Mouse (Mus musculus) spleen, embryonic (tissue): ENCODE results near the gene Iqsec1.

ENCODE experiments used
- CTCF ChIA-PET: fragments of 350-600 bp; sonication (Branson Sonifier 250); formaldehyde crosslinking; loops from one replicate; lab custom pipeline; 2022; lab: Charles Lee

Iqsec1 gene

DNA sequence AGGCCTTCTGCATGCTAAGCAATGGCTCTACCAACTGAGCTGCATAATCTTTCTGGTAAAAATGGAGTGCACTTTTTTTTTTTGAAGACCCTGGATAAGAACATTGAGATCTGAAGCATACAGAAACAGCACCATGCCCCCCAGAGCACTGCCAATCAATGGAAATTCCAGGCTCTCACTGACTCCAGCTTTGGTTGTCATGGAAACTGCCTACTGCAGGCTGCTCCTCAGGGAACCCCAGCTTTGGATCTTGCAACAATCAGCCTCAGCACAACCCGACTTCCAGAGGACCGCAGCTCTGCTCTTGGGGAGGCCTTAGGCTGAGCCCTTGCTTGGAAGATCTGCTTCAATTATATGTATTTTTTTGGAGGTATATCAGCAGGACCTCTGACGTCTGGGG lies 201.9 kb downstream of the Iqsec1 start:
- CTCF ChIA-PET: no interaction called here

DNA sequence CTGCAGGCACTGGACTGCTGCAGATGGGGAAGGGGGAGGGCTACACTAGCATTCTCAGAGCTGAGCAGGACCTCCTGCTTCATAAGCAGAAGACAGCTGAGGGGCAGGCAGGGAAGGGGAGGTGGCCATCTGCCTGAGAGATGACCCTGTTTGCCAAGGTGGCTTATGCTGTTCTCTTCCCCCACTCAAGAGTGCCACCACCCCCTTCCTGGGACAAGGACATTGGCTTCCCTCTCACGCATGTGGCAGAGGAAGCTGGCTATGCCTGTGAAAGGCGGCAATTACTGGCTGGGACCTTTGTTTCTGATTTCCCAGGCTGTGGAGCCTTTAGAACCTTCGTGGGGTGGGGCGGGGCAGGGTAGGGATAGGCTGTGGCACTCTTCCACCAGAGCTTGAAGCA lies 204.5 kb downstream of the Iqsec1 start:
- CTCF ChIA-PET: no interaction called here

DNA sequence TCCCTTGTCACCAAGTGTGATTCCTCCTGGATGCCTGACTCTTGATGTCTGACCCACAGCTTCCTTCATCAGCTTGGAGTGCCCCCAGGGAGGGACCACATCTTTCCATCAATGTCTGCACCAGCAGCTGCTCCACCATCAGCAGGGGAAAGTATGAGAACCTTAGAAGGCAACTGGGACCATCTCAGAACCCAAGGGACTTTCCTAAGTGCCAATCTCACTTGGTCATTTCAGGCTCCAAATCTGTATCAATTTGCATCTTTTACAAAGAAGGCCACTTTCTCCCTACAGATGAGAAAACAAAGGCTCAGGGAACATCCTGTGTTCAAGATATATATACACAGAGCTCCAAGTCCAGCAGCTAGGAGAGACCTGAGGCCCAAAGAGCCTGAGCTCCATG lies 205.3 kb downstream of the Iqsec1 start:
- CTCF ChIA-PET: no interaction called here

DNA sequence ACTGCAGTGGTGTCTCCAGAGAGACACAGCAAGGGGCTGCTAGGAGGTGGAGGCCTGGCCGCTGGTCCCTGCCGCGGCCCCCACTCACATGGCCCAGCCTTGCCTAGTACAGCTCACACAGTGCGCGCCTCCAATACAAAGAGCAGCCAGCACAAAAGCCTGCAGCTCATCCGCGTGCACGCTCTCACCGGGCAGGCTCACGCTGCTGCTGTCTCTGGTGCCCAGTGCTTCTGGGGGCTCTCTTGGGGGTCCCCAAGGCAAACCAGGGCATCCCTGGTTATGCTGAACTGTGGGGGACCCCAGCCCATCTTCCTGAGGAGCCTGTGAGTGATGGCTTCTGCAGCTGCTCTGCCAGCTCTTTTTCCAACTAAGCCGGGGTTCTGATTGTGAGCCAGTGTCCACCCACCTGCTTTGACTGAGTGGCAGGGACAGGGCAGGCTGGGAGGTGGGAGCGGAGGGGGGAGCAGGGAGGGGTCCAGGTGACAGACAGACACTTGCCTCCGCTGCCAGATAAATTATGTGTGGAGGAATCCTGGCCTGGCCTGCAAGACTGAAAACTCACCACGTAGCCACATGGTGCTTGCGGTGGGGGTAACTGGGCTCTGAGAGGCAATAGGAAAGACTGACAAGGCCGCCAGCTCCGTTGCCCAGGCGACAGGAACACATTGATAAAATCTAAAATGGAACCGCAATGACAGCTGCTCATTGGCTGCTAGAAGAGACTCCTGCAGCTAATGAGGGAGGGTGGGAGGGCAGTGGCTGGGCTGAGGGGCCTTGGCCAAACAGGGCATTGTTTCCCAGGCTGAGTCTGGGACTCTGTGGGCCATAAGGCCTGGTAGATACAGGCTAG lies 206.3 kb downstream of the Iqsec1 start:
- CTCF ChIA-PET: no interaction called here

DNA sequence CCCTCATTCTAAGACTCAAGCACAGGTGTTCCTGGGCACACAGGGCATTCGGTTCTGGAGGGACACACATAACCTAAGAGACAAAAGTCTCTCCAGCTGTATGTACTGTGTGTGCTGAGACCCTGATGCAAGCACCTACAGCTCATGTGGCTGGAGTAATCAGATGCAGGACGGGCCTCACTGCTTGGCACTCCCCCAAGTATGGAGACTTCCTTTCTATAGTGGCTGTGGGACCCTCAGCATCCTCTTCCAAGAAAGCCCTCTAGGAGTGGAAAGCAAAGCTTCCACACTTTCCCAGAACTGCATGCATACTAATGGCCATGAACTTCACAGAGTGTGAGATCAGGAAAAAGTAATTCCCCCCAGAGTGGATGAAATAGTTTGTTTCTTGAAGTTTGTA lies 208.0 kb downstream of the Iqsec1 start:
- CTCF ChIA-PET: no interaction called here

DNA sequence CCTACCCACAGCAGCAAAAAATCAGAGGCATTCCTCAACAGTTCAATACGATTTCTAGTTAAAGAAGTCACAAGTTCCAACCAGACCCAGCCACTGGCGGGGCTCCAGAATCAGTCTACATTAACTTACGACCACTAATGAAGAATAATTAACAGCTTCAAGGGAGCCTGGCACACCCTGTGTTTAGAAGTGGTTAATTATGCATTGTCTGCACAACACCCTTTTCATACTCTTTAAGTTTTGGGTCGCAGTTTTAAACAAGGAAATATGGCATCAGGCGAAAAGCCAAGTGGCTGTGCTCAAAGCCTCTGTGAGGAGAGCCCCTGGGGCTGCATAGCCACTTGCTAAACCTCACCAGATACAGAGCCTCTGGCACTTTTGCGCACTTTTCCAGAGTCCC lies 209.6 kb downstream of the Iqsec1 start:
- CTCF ChIA-PET: no interaction called here

DNA sequence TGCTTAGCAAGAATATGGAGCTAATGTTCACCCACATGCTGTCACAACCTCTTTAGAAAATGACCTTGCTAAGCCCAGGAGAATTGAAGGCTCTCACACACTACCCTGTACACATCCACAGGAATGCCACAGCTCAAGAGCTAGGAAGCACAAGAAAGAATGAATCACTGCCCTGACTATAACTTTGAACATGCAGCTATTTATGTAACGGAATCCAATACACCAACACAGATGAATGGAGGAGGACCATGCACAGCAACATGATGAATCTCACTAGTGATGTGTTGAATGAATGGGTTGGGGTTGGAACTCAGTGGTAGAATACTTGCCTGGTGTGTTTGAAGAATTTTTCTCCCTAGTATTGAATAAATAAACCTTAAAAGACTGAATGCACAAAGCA lies 211.2 kb downstream of the Iqsec1 start:
- CTCF ChIA-PET: interaction anchor here (1.2 kb wide), 1 partner anchor 13 kb away, joined by 3 read pairs; no protein-coding TSS in a partner anchor

DNA sequence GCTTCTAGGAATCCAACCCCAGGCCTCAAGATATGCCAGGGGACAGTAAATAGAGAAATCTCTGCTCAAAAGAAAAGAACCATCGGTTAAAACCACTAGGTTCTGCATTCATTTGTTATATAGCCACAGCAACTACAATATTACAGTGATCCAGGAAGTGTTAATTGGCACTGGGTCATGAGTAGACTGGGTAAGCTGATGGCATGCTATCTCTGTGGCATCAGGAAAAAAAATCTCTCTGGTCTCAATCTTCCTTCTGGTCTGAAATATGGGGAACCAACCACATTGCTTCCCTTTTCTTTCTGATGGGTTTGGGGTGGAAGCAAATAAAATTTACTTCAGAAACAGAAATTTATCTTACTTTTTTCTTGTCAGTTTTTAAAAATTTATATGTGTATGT lies 212.9 kb downstream of the Iqsec1 start:
- CTCF ChIA-PET: no interaction called here

DNA sequence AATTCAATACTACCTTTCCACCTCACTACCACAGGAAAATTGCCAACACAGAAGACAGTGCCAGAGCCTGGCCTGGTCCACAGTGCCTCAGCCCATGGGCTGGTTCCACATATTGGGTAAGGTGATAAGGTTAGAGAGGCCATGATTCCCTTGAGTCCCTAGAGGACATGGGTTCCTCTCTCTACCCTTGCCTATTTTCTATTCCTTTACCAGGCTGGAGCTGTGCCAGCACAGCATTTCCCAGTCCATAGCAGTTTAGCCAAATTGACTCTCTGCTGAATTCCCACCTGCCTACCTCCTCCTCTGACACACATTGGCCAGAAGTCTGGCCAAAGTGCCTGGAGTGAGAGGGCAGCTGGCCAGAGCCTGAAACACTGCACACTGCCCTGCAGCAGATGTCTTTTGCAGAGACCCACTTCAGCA lies 214.7 kb downstream of the Iqsec1 start:
- CTCF ChIA-PET: interaction anchor here (0.7 kb wide), 1 partner anchor 15 kb away, joined by 22 read pairs; no protein-coding TSS in a partner anchor

DNA sequence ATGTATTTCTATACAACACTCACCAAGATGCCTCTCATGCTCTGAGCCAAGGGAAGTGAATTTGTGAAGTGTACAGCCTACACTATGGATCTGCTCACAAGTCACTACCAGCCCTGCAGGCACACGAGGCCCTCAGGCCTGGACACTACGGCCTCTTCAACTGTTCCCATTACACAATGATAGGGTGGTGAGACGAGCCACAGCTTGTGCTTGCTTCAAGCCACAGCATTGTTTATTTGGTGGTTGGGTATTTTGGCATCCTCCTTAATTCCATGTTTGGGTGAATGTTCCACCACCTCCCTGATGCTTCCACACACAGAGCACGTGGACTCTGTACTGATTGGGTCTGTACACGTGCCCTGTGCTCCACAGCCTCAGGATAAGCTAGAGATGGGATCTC lies 216.4 kb downstream of the Iqsec1 start:
- CTCF ChIA-PET: no interaction called here

DNA sequence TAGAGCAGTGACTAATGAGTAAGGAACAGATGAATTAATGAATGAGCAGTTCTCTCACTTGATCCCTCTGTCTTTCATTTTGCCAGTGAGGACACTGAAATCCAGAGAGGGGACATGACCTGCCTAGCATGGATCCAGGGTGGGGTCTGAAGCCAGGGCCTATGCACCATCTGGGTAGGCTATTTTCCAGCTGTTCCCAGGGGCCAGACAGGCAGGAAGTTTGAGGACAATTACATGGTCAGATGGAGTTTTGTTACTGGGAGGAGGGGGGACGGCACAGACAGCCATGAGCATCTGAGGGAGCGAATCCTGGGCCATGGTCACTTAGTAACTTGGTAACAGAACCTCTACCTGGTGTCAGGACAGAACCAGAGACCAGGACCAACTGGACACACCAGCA lies 220.0 kb downstream of the Iqsec1 start:
- CTCF ChIA-PET: no interaction called here

DNA sequence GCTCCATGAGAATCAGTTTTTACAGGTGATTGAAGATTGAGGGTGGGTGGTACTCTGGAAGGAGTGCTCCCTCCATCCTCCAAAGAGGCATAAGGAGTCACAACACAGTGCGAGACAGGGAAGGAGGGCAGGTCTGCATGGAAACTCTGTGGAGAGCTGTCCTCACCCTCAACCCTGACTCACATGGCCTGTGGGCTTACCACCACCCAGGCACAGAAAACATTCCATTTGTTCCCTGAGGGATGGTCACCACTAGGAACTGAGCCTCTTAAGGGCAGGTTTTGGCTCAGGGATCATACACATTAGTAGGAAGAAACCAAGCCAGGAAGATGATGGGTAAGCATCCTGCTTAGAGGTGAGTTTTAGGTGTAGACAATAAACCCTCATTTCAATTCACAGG lies 220.6 kb downstream of the Iqsec1 start:
- CTCF ChIA-PET: no interaction called here

DNA sequence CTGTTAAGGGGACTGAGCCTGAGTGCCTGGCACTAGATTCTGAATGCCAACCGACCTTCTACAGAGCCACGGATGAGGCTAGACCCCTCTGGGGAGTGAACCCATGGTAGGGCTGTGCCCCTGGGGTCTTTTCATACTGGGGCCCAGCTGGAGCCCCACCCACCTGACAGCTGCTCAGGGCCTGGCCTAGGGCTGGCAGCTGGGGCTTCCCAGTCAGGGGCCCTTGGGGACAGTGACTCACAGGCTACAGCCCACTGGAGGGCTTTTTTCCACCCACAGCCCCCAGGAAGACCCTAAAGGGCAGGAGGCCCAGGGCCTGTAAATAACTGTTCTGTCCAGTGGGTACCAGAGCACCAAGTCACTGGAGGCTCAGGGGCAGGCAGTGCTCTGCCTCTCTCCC lies 223.7 kb downstream of the Iqsec1 start:
- CTCF ChIA-PET: interaction anchor here (0.7 to 0.9 kb wide), 2 partner anchors 13 to 104 kb away, joined by 3 read pairs; no protein-coding TSS in a partner anchor

DNA sequence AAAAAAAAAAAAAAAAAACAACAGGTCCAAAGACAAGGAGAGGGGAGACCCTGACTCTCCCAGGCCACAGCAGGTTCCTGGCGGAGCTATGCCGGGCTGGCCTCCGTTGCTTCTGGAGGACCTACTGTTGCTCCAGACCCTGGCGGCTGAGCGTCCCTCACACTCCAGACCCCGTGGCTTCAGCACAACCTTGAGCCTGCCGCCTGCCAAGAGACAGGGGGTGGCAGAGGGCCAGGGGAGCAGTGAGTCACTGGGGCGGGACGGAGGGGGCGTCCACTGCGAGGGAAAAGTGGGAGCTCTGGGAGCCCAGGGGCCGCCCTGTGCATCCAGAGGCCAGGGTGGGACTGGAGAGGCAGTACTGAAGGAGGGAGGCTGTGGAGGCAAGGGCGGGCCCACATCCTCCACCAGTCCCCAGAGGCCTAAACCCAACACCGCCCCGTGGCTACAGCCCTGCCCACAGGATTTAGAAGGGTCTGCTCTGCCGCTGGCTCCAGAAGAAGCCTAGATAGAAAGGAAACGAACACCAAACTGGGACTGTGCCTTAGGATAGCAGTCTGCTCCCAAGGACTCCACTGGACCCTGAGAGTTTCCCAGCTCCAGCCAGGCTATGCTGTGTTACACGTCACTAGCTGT lies 224.4 kb downstream of the Iqsec1 start:
- CTCF ChIA-PET: interaction anchor here (0.7 to 0.9 kb wide), 2 partner anchors 13 to 104 kb away, joined by 3 read pairs; no protein-coding TSS in a partner anchor

DNA sequence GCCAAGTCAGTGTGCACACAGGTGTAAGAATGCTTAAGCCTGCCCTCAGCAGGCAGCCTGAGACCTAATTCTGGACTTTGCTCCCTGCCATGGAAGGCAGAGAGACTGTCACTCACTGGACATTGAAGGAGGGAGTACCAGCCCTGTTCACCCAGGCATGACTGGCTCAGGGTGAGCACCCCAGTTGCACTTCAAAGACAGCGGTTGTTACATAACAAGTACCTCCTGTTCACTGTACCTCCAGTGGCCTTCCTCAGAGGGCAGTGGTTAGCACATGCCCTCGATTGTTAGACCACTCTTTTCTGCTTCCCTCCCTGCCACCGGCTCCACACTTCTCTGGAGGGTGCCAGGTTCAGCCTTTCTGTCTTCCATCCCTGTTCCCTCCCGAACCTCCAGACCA lies 225.2 kb downstream of the Iqsec1 start:
- CTCF ChIA-PET: no interaction called here

DNA sequence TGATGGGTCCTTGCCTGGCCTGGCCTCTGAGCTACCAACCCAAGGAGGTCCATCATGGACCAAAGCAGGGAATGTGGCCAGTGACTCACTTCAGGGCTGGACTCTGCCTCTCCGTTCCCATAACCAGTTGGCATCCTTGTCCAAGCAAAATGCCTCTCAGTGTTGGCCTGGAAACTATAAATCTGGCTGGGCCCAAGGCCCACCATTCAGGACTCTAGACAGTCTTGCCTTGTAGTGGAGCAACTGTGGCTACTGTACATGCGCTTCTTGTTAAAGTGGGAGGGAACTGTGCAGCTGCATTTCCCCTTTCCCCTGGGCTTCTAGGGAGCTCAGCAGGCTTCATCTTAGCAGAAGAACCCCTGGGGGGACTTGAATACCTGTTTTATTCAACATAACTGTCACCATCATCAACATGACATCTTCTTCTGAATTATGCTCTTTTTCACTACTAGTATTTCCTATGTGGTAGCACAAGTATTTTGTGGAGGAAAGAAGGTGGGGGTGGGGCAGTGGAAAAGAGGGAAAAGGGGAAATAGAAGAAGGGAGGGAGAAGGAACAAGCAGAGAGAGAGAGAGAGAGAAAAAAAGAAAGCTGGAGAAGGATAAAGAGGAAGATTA lies 226.3 kb downstream of the Iqsec1 start:
- CTCF ChIA-PET: no interaction called here

DNA sequence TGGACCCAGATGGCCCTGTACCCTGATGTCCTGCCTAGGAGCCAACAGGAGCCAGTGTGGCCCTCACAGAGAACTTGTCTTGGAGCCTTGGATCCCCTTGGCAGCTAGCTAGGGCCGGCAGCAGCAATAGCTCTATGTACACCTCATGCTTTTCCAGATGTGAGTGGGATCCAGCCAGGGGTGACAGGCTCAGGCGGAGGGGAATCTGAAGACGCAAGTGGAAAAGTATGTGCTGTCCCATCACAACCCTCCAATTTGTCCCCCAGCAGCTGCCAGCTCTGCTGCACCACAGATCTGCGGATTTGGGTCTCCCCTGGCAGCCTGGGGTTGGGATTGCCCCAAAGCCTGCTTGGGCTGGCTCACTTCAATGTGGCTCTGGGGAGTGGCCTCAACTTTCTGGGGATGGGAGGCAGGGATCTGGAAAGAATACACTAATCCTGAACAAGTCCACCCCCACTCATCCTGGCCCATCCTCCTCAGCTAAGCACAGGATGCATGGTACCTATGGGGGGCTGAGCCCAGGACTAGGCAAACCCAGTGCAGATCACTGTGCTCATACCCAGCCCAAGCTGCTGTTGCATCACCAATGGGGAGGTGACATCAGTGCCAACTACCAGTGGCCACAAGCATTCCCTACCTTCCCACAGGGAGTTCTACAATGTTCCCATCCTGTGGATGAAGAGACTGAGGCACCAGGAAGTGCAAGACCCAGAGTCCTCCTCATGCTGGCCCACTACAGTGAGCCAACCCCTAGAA lies 227.0 kb downstream of the Iqsec1 start:
- CTCF ChIA-PET: no interaction called here

DNA sequence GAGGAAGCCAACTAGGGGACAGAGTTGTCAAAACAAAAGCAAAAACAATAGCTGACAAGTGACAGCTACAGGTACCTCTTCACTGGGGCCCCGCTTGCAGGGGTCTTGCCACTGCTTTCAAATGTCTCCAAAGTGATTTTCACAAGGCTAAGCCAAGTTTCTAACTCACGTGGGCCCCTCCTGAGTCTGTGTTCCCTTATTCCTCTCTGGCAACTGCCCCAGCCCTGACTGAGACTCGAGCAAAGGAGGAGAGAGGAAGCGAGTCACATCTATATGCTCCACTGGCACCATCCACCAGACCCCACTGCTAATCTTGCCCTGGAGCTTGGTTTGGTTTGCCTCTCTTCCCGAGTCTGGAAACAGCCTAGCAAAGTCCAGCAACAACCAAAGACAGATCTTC lies 227.6 kb downstream of the Iqsec1 start:
- CTCF ChIA-PET: interaction anchor here (1.5 kb wide), 1 partner anchor 23 kb away, joined by 3 read pairs; no protein-coding TSS in a partner anchor

DNA sequence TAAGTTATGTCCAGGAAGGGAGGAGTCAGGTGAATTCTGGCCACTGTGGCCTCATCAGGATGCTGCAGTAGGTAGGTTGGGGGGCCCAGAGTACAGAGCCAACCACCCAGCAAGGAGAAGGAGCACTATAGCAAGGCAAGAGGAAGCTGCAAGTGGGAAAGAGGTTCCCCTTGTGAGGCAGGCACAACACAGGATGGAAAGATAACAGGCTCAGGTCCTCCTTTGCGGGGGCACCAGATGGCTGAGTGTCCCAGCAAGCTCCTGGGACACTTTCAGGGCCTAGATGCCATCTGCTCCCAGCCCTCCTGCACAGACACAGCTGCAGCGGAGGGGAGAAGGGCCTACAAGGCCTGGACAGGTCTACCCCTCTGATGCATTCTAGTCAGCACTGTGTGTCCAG lies 228.7 kb downstream of the Iqsec1 start:
- CTCF ChIA-PET: interaction anchor here (0.5 to 1.5 kb wide), 2 partner anchors 22 to 100 kb away, joined by 3 read pairs; no protein-coding TSS in a partner anchor

DNA sequence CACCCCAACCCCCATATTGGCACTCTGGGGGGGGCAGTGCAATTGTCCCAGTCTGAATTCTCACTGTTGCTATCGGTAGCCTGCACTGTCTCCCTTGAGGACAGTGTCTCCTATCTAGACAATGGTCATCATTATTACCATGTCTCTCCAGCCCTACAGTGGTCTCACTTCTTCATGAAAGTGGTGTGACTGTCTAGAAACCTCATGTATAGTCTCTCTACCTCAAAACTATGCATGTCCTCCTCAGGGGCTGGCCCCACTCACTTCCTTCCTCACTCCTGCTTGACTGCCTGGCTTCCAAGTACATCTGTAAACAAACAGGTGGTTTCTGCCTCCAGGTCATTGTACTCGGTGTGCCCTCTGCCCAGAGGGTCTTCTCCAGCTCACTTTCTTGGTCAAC lies 230.3 kb downstream of the Iqsec1 start:
- CTCF ChIA-PET: no interaction called here

DNA sequence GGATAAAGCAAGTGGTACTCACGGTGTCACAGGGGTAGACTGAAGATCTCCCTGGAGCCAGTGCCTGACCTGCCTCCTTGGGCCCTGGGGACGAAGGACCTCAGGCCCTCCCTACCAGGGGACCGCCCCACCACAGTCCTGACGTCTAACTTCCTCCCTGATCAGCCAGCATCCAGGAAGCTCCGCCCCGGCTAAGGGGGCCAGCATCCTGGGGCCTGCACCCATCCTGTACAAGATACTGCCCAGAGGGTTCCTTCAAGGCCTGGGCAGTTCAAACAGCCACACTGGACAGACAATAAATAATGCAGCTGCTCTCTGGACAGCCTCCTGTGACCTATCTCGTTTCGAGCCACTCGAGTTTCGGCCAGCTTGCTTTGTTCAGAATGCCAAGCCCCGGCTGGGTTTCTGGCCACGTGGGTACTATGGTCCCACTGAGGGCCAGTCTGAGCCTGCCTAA lies 231.0 kb downstream of the Iqsec1 start:
- CTCF ChIA-PET: no interaction called here
